Mouse (Mus musculus): ENCODE results near the gene Rnf13.

Gene Rnf13

DNA sequence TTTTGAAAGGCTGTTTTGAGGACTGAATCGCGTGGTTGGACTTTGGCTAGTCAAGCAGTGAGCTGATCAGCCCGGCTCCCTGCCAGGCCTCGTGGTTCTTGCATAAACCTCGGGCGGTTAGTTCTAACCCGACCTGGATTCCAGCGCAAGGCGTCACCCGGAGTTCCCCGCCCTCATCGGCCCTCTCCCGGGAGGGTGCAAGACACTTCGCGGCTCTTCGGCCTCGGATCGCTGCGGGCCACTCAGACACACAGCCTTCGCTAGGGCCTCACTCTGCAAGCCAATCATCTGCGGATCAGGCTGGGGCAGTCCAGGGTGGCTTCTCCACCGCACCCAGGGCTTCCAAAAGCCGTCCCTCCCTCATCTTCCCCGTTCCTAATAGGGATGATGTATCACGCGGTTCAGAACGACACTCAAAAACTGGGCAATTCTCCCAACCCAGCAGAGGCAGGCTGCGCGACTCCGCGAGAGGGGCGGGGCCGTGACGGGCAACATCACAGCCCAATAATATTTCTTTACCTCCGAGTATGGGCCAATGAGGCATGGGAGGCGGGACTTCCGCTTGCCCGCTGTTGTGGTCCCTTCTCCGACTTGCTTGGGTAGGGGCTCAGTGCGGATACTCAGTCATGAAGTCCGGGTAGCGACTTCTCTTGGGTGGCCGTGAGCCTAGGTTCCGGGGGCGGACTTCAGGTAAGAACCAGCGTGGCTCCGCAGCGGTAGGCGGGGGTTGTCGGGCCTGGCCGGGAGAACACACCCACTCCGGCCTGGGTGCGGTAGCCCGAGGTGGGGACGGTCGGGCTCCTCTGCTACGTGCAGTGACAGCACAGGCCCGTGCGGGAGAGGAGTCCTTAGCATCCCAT is at the start of gene Rnf13:
Gene Rnf13, plus strand, starts transcription at position 552 of the 860 bp plus-strand sequence.
- DNase-seq (ENCODE audit: low read depth) = peak; percentile 95

DNA sequence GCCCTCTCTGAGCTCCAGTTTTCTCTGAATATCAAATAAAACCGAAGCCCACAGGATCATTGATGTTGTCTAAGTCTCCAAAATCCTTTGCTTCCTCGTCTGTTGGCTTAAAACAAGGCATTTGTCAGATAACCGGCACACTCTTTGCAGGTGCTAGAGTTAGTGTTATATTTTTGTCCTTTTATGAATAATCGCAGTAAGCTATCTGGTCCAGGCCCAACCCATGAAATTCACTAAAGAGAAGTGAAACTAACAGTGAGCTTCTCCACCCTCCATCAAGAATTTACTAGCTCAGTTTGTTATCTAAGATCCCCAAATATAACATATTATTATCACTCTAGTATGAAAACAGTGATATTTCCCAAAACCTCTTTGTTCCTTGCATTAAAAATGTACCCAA is 44.1 kb upstream of the Rnf13 start:
- DNase-seq (ENCODE audit: low read depth) = no peak

- DNase-seq (ENCODE audit: low read depth) = peak; percentile 1
Observed at GRCm38 (mm10) chr3:57692719-57693118, 43.1 kb upstream of the Rnf13 start, which contains the start of gene Ankub1. Gene Ankub1, minus strand, starts transcription at chr3:57692799.

DNA sequence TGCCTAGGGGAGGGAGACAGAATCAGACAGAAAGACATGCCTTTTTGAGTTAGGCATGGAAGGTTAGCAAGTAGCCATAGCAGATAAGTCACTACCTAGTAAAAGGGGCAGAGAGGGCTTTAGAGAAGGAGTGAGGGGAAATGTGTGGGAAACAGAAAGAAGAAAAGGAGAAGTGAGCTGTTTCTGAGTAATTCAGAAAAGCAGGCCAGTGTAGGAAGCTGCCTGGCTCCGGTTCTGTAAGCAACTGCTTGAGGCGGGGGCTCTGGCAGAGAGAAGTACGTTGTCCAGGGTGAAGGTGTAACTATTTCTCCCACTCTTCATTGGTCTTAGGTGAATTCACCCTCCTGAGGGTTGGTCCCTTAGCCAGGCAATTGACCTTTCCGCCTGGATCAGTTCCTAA is 39.6 kb upstream of the Rnf13 start:
- DNase-seq (ENCODE audit: low read depth) = no peak

DNA sequence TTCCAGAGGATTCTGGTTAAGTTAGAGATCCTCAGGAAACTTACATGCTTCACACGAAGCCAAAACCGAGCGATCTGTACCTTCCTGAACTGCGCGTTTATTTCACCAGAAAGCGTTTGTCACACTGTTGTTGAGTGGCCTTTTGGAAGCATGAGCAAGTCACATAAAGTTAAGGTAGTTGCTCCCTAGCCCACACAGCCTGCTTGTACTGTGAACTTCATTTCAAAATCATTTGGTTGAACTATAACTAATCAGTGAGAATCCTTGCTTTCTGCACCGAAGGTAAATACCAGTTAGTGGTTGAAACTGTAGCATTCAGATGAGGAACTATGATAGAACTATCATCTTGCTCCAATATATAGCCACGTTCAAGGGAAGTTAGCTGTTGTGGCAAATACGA is 39.1 kb upstream of the Rnf13 start:
- no peak for DNase-seq (ENCODE audit: low read depth)

- DNase-seq (ENCODE audit: low read depth) = no peak
Observed at GRCm38 (mm10) chr3:57714151-57714550, 21.7 kb upstream of the Rnf13 start.

GRCm38 (mm10) chr3:57732206-57732915 is 3.5 kb upstream of the Rnf13 start:
- no peak for DNase-seq (ENCODE audit: low read depth)

DNA sequence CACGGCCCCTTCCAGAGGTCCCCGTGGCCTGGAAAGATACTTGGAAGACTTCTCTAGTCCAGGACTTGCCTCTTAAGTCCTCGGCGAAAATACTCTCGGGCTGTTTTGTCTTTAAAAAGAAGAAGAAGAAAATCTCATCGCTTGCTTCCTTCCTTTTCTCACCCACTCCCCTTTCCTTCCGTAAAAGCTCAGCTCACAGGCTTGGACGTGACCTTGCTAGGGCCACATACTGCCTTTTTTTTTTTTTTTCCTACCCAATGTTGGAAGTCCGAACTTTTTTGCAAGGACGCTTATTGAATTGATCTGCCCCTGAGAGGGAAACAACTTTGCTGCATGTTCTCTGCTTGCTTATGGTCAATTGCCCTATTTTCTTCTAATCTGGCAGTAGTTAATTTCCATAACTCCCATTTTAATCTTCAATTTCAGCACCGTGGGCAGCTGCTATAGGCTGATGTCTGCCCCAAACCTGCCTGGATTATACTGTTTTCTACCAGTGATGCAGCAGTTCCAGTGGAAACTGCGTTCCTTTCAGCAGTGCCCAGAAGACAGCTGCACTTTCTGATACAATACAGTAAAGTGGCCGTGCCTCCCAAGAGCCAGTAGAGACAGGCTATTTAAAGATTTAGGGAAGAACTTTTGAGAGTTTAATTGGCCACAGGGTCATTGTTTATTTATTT is 695 bp downstream of the Rnf13 start:
- peak; percentile 18 for DNase-seq (ENCODE audit: low read depth)

DNA sequence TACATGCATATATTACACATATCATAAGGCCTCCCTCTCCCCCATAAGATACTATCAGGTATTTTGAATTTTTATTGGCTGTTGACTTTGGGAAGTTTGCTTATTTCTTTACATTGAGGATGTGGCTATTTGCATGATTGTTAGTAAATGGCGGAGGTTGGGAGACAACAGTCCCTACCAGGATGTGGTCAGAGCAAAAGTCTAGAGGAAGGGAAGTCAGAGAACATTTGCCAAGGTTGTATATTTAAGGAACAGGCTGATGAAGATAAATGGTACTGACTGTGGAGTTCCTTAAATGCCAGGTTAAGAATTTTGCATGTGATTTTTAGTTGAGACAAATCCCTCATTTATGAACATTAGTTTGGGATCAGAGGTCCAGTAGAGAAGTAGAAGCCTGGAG is 4.0 kb downstream of the Rnf13 start:
- DNase-seq (ENCODE audit: low read depth) = no peak

- DNase-seq (ENCODE audit: low read depth) = no peak
Observed at GRCm38 (mm10) chr3:57748576-57749267, 12.9 kb downstream of the Rnf13 start.

GRCm38 (mm10) chr3:57776915-57777314 is 41.1 kb downstream of the Rnf13 start:
- no peak for DNase-seq (ENCODE audit: low read depth)

DNA sequence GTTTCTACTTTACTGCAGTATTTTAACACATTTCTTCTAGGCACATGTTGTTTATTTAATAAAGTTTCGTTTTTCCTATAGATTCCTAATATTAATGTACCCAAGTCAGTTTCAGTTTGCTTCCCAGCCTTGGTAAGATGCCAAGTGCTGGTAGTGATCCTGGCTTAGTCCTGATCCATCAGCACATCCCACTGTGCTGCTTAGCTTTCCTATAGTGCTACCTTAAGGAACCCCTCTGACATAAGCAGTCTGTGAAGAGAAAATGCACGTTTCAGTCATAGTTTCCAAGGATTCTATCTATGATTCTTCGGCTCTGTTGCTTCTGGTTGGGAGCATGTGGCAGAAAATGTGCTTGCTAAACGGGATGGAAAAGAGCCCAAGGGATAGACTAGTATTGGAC is 52.6 kb downstream of the Rnf13 start:
- no peak for DNase-seq (ENCODE audit: low read depth)

DNA sequence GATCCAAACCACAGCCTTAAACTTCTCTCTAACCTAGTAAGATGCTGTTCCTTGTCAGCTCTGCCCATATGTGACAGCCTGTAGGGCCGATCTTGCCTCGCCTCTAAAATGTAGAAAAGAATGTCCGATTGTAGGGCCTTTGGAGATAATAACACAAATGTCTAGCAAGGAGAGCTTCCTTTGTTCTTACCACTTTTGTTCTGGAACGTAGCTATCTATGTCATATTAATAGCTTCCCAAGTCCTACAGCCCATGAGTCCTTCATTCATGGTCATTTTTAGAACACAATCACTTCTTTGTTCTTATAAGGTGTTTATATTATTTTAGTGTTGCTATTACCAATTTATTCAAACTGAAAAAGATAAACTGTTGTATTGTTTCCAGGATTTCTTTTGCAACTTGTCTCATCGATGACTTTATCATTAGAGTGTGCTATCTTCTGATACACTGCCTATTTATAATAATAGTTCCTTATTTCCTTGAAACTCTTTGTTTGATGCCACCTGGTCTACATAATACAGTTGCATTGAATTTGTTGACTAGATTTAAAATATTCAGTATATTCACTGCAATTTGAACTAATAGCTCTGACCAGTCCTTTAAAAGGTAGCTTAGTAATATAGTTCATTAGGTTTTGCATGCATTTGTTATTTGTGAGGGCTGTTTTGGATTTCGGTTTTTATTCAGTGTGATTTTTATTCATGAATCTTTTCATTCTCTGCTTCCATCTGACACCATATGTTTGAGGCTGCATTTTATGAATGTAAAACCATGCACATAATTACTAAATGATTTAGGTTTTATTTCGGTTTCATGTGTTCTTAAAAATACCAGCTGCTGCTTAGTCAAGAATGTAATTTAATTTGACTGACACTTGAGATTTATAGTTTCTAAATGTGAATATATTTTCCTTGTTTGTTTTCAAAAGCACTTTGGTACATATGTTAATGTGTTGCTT is 53.4 kb downstream of the Rnf13 start:
- DNase-seq (ENCODE audit: low read depth) = no peak

DNA sequence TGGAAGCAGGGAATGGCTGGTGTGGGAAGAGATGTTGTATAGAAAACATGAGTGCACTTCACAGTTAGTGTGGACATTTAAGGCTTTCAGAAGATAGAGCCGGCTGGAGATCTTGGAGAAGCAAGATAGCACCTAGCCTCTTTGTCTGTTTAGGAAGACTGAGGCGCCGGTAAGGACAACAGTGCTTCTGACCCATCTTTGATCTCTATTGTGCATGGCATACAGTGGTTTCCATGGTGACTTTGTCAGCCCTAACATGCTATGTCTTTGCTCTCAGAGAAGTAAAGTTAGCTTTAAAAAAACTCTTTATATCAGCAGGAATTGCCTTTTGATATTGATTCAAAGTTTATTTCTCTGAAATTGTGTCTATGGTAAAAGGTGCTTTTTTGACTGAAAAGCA is 55.2 kb downstream of the Rnf13 start:
- DNase-seq (ENCODE audit: low read depth) = no peak

DNA sequence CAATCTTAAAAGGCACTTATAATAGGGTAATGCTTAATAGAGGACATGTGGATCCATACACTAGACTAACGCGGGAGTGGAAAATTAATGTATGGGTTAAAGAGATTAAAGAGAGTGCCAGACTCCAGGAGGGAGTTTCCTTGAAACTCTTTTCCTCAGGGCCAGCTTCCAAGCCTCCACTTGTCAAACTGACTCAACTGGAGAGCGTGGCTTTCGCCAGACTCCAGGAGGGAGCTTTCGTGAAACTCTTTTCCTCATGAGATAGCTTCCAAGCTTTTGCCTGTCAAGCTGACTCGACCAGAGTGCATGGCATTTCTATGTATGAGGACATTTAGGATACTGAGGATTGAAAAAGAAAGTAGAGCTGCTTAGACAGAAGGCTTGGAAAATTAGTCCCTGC is 59.2 kb downstream of the Rnf13 start:
- DNase-seq (ENCODE audit: low read depth) = peak; percentile 4

- DNase-seq (ENCODE audit: low read depth) = no peak
Observed at GRCm38 (mm10) chr3:57815447-57815846, 79.6 kb downstream of the Rnf13 start.

DNA sequence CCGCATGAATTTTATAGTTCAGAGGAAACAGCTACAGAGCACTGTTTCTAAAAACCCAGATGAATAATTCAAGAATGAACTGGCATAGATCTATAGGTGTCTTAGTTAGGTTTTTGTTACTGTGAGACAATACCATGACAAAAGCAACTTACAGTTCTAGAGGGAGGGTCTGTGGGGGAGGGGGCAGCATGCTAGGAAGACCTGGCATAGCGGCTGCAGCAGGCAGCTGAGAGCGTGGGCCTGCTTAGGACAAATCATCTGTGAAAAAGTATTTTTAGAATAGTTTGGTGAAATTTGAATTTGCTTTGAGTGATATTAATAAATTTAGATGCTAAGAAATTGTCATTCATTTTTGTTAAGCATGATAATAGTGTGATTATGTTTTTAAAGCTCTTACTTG is 90.0 kb downstream of the Rnf13 start:
- no peak for DNase-seq (ENCODE audit: low read depth)

- no peak for DNase-seq (ENCODE audit: low read depth)
Observed at GRCm38 (mm10) chr3:57833585-57833984, 97.7 kb downstream of the Rnf13 start.

GRCm38 (mm10) chr3:57836911-57837310 is 101.0 kb downstream of the Rnf13 start:
- DNase-seq (ENCODE audit: low read depth) = no peak

DNA sequence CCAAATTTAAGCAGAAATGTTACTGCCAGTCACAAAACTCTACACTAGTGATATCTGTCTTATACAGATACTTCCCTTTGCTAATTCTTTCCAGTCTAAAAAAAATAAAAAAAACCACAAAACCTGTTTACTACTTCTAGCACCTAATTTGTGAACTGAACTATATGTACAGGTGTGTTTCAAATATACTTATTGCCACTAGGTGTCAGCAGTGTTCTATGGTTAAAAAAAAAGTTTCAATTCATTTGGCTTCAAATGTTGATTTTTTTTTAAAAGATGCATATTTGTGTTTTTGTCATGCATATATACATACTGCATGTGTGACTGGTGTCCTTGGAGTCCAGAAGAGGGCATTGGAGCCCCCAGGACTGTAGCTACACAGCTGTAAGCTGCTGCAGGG is 107.9 kb downstream of the Rnf13 start:
- no peak for DNase-seq (ENCODE audit: low read depth)
